In genomic region chr12:118300754-118301071, GRCm38 (mm10) we compare ENCODE assay signal across 8 mouse cellular contexts. TPM values are rescaled to one million over a fixed set of nuclear protein-coding genes. Genes with fewer than 3 reads are reported as not detected.
DNase-seq lines count a peak whose midpoint lies in the region; ATAC-seq and TF ChIP-seq lines count a peak whose summit lies in the region.

No protein-coding gene starts in this region.

- peak overlapping the region; percentile 65 for H3K4me3 ChIP-seq in liver, adult 2 months (ENCODE audit: insufficient read depth, low read depth, low read length)
- peak overlapping the region; percentile 95 for H3K4me3 ChIP-seq in embryonic facial prominence, embryonic 14.5 days (ENCODE audit: low read depth, low read length)
- peak overlapping the region; percentile 65 for H3K4me3 ChIP-seq in intestine, embryonic 15.5 days (replicated peaks)
- H3K4me3 ChIP-seq in neural tube, embryonic 12.5 days, result peak overlapping the region; percentile 81

- ATAC-seq in embryonic facial prominence, embryonic 14.5 days (ENCODE audit: low read depth), result peak; percentile 68; the same call in 1 of the 2 replicates
- no peak for ATAC-seq in intestine, embryonic 15.5 days
- no peak; the same call in 1 of the 2 replicates for ATAC-seq in neural tube, embryonic 12.5 days (ENCODE audit: low FRiP score, low read depth)

- TF ChIP-seq CTCF in liver, adult 2 months (IDR thresholded peaks at IDR 0.05; ENCODE audit: low read depth, low read length), result 0 out of 2 replicates have a peak, but pooled peaks have one; percentile 11

- no peaks in the 10 kb centered on the region for H3K36me3 ChIP-seq in liver, adult 2 months (ENCODE audit: control insufficient read depth, insufficient read depth, low read length)
- no peaks in the 10 kb centered on the region for H3K36me3 ChIP-seq in embryonic facial prominence, embryonic 14.5 days (ENCODE audit: control insufficient read depth, insufficient read depth, low read length)
- no peaks in the 10 kb centered on the region for H3K36me3 ChIP-seq in intestine, embryonic 15.5 days
- 0 out of 2 replicates have a peak, but pooled peaks cover 4% of the 10 kb centered on the region for H3K36me3 ChIP-seq in neural tube, embryonic 12.5 days

- no peak for TF ChIP-seq POLR2A in liver, adult 2 months (IDR thresholded peaks at IDR 0.05; ENCODE audit: extremely low read depth, insufficient read depth, low read length)

- peak overlapping the region; percentile 57 for H3K9ac ChIP-seq in liver, adult 2 months (ENCODE audit: low read depth, low read length)
- H3K9ac ChIP-seq in embryonic facial prominence, embryonic 14.5 days (ENCODE audit: low read depth, low read length), result peak overlapping the region; percentile 73
- peak overlapping the region; percentile 57 for H3K9ac ChIP-seq in intestine, embryonic 15.5 days
- peak overlapping the region; percentile 76 for H3K9ac ChIP-seq in neural tube, embryonic 12.5 days

- H3K4me1 ChIP-seq in liver, adult 2 months (ENCODE audit: control insufficient read depth, insufficient read depth, low read length), result peaks cover 6% of the 10 kb centered on the region
- H3K4me1 ChIP-seq in embryonic facial prominence, embryonic 14.5 days (ENCODE audit: control insufficient read depth, insufficient read depth, low read length), result peaks cover 25% of the 10 kb centered on the region
- peaks cover 10% of the 10 kb centered on the region; the same call in 1 of the 2 replicates for H3K4me1 ChIP-seq in intestine, embryonic 15.5 days (replicated peaks)
- peaks cover 28% of the 10 kb centered on the region for H3K4me1 ChIP-seq in neural tube, embryonic 12.5 days

- no peaks in the 10 kb centered on the region for H3K27me3 ChIP-seq in liver, adult 2 months (ENCODE audit: control insufficient read depth, insufficient read depth, low read length)
- H3K27me3 ChIP-seq in embryonic facial prominence, embryonic 14.5 days (replicated peaks; ENCODE audit: control insufficient read depth, insufficient read depth, low read length), result no peaks in the 10 kb centered on the region
- H3K27me3 ChIP-seq in intestine, embryonic 15.5 days (replicated peaks), result no peaks in the 10 kb centered on the region
- no peaks in the 10 kb centered on the region for H3K27me3 ChIP-seq in neural tube, embryonic 12.5 days (replicated peaks)

- H3K9me3 ChIP-seq in embryonic facial prominence, embryonic 14.5 days (ENCODE audit: control insufficient read depth, low read length), result no peaks in the 10 kb centered on the region
- H3K9me3 ChIP-seq in intestine, embryonic 15.5 days, result no peaks in the 10 kb centered on the region
- no peaks in the 10 kb centered on the region for H3K9me3 ChIP-seq in neural tube, embryonic 12.5 days

- H3K4me2 ChIP-seq in embryonic facial prominence, embryonic 14.5 days (ENCODE audit: low read depth, low read length), result peak overlapping the region; percentile 63
- peak overlapping the region; percentile 57 for H3K4me2 ChIP-seq in intestine, embryonic 15.5 days (replicated peaks)
- H3K4me2 ChIP-seq in neural tube, embryonic 12.5 days (replicated peaks), result peak overlapping the region; percentile 77

- no peaks in the 10 kb centered on the region for H3K79me2 ChIP-seq in liver, adult 2 months (ENCODE audit: control insufficient read depth, insufficient read depth, low read length)

- 0% methylated on average over 13 of the region's 13 CpGs for WGBS in liver, adult 2 months
- WGBS in embryonic facial prominence, embryonic 14.5 days, result 0% methylated on average over 13 of the region's 13 CpGs
- 2% methylated on average over 13 of the region's 13 CpGs for WGBS in intestine, embryonic 15.5 days
- WGBS in neural tube, embryonic 12.5 days, result under 1% methylated on average over 13 of the region's 13 CpGs

- DNase-seq in liver, adult 2 months (ENCODE audit: extremely low read depth, low read depth, low spot score), result no peak
- DNase-seq in liver, result no peak
- DNase-seq in embryonic facial prominence, embryonic 14.5 days (ENCODE audit: low spot score), result no peak
- DNase-seq in layer of hippocampus, adult 11-12 months (ENCODE audit: low spot score), result no peak
- DNase-seq in spleen, postnatal 36 days (ENCODE audit: low spot score in 2 of 2), result no peak
- DNase-seq in urinary bladder, postnatal 10 days (ENCODE audit: low spot score), result no peak

- H3K27ac ChIP-seq in liver, adult 2 months (replicated peaks; ENCODE audit: insufficient read depth, low read depth, low read length), result peak overlapping the region; percentile 74
- H3K27ac ChIP-seq in embryonic facial prominence, embryonic 14.5 days (replicated peaks; ENCODE audit: low read depth, low read length), result peak overlapping the region; percentile 96
- peak overlapping the region; percentile 92 for H3K27ac ChIP-seq in intestine, embryonic 15.5 days
- H3K27ac ChIP-seq in neural tube, embryonic 12.5 days, result peak overlapping the region; percentile 90

RNA-seq across cellular contexts. Expression of gene Sp4, which starts 0.5 kb away (rescaled TPM):
- total RNA-seq in liver, adult 2 months (2014; rRNA removed), result 7.9 and 9.3 TPM in 2 replicates
- polyA plus RNA-seq in liver, adult 2 months (2012; rRNA removed), result 1.6 and 1.9 TPM in 2 replicates
- polyA plus RNA-seq in embryonic facial prominence, embryonic 14.5 days (2014; fragmentation: Nextera tagmentation; extraction: Ambion mirVana), result 8.3 and 9.7 TPM in 2 replicates
- polyA plus RNA-seq in intestine, embryonic 15.5 days (2015; fragmentation: Nextera tagmentation; extraction: Ambion mirVana), result 5.6 and 5.9 TPM in 2 replicates
- polyA plus RNA-seq in neural tube, embryonic 12.5 days (2016; fragmentation: Nextera tagmentation; extraction: Ambion mirVana), result 15.6 and 18.0 TPM in 2 replicates
